Mouse (Mus musculus): ENCODE measurements at regions not wholly inside any gene's neighbourhood (a gene's known extent, or its start where the extent isn't known, plus 50 kb on each side); places are given as distances from the start of the nearest gene placed in this dataset.

DNA sequence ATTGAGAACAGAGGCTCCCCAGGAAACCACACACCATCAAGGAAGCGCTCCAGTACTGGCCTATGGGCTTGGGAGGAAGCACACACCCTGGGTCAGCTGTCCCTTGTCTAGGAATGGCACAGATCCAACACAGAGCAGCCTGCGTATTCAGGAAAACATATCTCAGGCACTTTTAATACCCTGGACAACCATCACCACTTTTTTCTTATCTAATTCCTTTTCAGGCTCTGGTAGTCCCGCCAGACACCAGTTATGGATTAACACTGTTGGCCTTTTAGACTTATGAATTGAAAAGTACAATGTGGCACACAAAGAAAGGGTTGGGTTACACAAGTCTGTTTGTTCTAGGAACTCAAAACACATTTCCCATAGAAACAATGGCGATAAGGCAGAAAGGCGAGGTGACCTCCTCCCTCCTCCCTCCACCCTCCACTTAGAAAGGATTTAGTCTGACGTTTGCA, 56.8 kb upstream of the Sstr4 start:
- TF ChIP-seq POLR2A (IDR thresholded peaks at IDR 0.05; ENCODE audit: low read depth, low read length) (no peak), CTCF (IDR thresholded peaks at IDR 0.05; ENCODE audit: extremely low read depth, insufficient read length, insufficient replicate concordance, low read depth, low read length) (no peak)
